Mouse (Mus musculus): ENCODE measurements around the gene Sh3kbp1. TPM values are rescaled to one million over a fixed set of nuclear protein-coding genes. Genes with fewer than 3 reads are reported as not detected.

Sh3kbp1 gene
- total and polyA plus RNA-seq, 3 experiments = 45.4 to 85.8 (median 48.2) TPM

GRCm38 (mm10) chrX:159872521-159872920 lies 245.4 kb downstream of the Sh3kbp1 start:
- dilution Hi-C loops (cut with MboI; ENCODE audit: extremely low pct_ligation_motif_present, extremely low pct_unique_long_range_greater_than_20kb, low sequenced_read_pairs) (no loop called here), in situ Hi-C loops (cut with MboI; ENCODE audit: low pct_ligation_motif_present, low pct_unique_long_range_greater_than_20kb, low sequenced_read_pairs) (no loop called here)
- Histone ChIP-seq H3K9me3 (replicated peaks; ENCODE audit: low read length) (no peaks in the 10 kb centered on the region), H3K79me2 (replicated peaks; ENCODE audit: control insufficient read depth, extremely low read depth, insufficient read depth, poor library complexity, severe bottlenecking) (no peaks in the 10 kb centered on the region), H3K36me3 (replicated peaks in 1 of 2; ENCODE audit: control insufficient read depth in 1 of 2, insufficient read depth in 1 of 2, low read length in 1 of 2) (peaks cover 2 to 19% of the 10 kb centered on the region in 2 experiments), H3K4me3 (replicated peaks in 1 of 3; ENCODE audit: low read depth in 2 of 3, low read length in 2 of 3, poor library complexity in 1 of 3) (no peak overlapping the region), H3K9ac (ENCODE audit: insufficient read depth, low read depth) (no peak overlapping the region), H3K27me3 (replicated peaks) (no peaks in the 10 kb centered on the region), H3K4me2 (ENCODE audit: insufficient read depth, low read depth, poor library complexity, severe bottlenecking) (no peak overlapping the region), H3K4me1 (ENCODE audit: control insufficient read depth in 1 of 2, insufficient read depth in 2 of 2) (peaks cover 0 to 10% of the 10 kb centered on the region in 2 experiments; a peak in 2 of 4 replicates), H3K27ac (ENCODE audit: insufficient read depth, low read depth) (no peak overlapping the region)
- no peak for TF ChIP-seq USF2 (conservative IDR thresholded peaks at IDR 0.05; ENCODE audit: low read depth, low read length)
- no peak for TF ChIP-seq UBTF (IDR thresholded peaks at IDR 0.05; ENCODE audit: low read depth, low read length)
- no peak for TF ChIP-seq TBP (conservative IDR thresholded peaks at IDR 0.05; ENCODE audit: low read depth, low read length)
- TF ChIP-seq POLR2A (IDR thresholded peaks at IDR 0.05; ENCODE audit: low read depth, low read length) = no peak
- TF ChIP-seq POLR2AphosphoS2 (IDR thresholded peaks at IDR 0.05; ENCODE audit: low read depth, low read length) = no peak
- no peak for TF ChIP-seq ZMIZ1 (IDR thresholded peaks at IDR 0.05; ENCODE audit: low read depth, low read length)
- TF ChIP-seq MAX (IDR thresholded peaks at IDR 0.05; ENCODE audit: low read length) = no peak
- no peak for TF ChIP-seq RAD21 (IDR thresholded peaks at IDR 0.05; ENCODE audit: low read depth, low read length)
- TF ChIP-seq JUN (IDR thresholded peaks at IDR 0.05; ENCODE audit: insufficient read depth, low read depth, low read length) = no peak
- no peak for DNase-seq (ENCODE audit: extremely low read depth)

DNA sequence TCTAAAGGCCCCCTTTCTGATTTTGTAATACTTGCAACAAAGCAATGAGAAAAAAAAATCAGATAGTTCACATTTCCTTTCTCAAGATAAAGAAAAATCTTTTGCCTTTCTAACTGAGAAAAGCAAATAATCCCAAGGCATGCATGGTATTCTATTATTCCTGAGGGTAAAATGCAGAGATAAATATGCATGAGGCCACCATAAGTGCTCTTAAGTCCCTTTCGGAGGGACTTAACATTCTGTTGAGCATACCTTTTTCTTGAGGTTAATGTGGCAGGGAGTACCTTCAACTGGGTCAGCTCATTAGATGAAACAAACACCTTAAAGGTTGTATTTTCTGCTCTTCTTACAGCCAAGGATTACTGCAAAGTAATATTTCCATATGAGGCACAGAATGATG lies 250.7 kb downstream of the Sh3kbp1 start:
- H3K9me3 ChIP-seq (replicated peaks; ENCODE audit: low read length) = no peaks in the 10 kb centered on the region
- dilution Hi-C loops (cut with MboI; ENCODE audit: extremely low pct_ligation_motif_present, extremely low pct_unique_long_range_greater_than_20kb, low sequenced_read_pairs) = no loop called here
- H3K4me2 ChIP-seq (ENCODE audit: insufficient read depth, low read depth, poor library complexity, severe bottlenecking) = no peak overlapping the region
- no peak for TF ChIP-seq IRF4 (IDR thresholded peaks at IDR 0.05; ENCODE audit: low read depth, low read length)
- no peak for TF ChIP-seq CHD2 (IDR thresholded peaks at IDR 0.05; ENCODE audit: low read length)
- TF ChIP-seq CTCF (conservative IDR thresholded peaks at IDR 0.05 in 1 of 2, IDR thresholded peaks at IDR 0.05 in 1 of 2; ENCODE audit: low read depth in 2 of 2, low read length in 2 of 2) = no peak
- no peak for TF ChIP-seq TCF12 (IDR thresholded peaks at IDR 0.05; ENCODE audit: low read depth, low read length)
- TF ChIP-seq SIN3A (IDR thresholded peaks at IDR 0.05; ENCODE audit: low read length) = no peak
- no peak for TF ChIP-seq RAD21 (IDR thresholded peaks at IDR 0.05; ENCODE audit: low read depth, low read length)
- TF ChIP-seq POLR2A (IDR thresholded peaks at IDR 0.05; ENCODE audit: low read depth, low read length) = no peak
- no peak for TF ChIP-seq SMC3 (IDR thresholded peaks at IDR 0.05; ENCODE audit: low read depth, low read length)
- TF ChIP-seq HCFC1 (IDR thresholded peaks at IDR 0.05; ENCODE audit: low read depth, low read length) = no peak
- 0 out of 2 replicates have a peak, but pooled peaks cover 3% of the 10 kb centered on the region for H3K79me2 ChIP-seq (replicated peaks; ENCODE audit: control insufficient read depth, extremely low read depth, insufficient read depth, poor library complexity, severe bottlenecking)
- H3K27me3 ChIP-seq (replicated peaks) = no peaks in the 10 kb centered on the region
- no peak for DNase-seq (ENCODE audit: extremely low read depth)
- in situ Hi-C loops (cut with MboI; ENCODE audit: low pct_ligation_motif_present, low pct_unique_long_range_greater_than_20kb, low sequenced_read_pairs) = no loop called here
- no peak overlapping the region for H3K9ac ChIP-seq (ENCODE audit: insufficient read depth, low read depth)
- H3K4me3 ChIP-seq (replicated peaks in 1 of 3; ENCODE audit: low read depth in 2 of 3, low read length in 2 of 3, poor library complexity in 1 of 3) = no peak overlapping the region
- no peak overlapping the region for H3K27ac ChIP-seq (ENCODE audit: insufficient read depth, low read depth)
- peaks cover 0 to 3% of the 10 kb centered on the region in 2 experiments for H3K36me3 ChIP-seq (replicated peaks in 1 of 2; ENCODE audit: control insufficient read depth in 1 of 2, insufficient read depth in 1 of 2, low read length in 1 of 2)
- peaks cover 3 to 29% of the 10 kb centered on the region in 2 experiments; a peak in 3 of 4 replicates for H3K4me1 ChIP-seq (ENCODE audit: control insufficient read depth in 1 of 2, insufficient read depth in 2 of 2)
